Mouse (Mus musculus): ENCODE measurements around the gene Hoxa7. TPM values are rescaled to one million over a fixed set of nuclear protein-coding genes. Genes with fewer than 3 reads are reported as not detected.

The Hoxa7 gene
- total and polyA plus RNA-seq, 3 experiments: 0.17 TPM; not detected in 2

- Histone ChIP-seq H3K27ac (ENCODE audit: control insufficient read depth, low read depth, low read length) (no peak within 1 kb of the TSS), H3K4me3 (ENCODE audit: control insufficient read depth in 1 of 2, insufficient read depth in 1 of 2, low read depth in 2 of 2, low read length in 2 of 2) (no peak within 1 kb of the TSS), H3K27me3 (ENCODE audit: control insufficient read depth in 1 of 2, insufficient read depth in 2 of 2, low read length in 2 of 2) (no peaks in the 10 kb centered on the region), H3K4me1 (ENCODE audit: control insufficient read depth in 1 of 2, insufficient read depth in 2 of 2, low read length in 2 of 2) (no peaks in the 10 kb centered on the region), H3K79me2 (ENCODE audit: control insufficient read depth, insufficient read depth, low read length, poor library complexity) (no peaks in the 10 kb centered on the region), H3K9ac (ENCODE audit: control insufficient read depth, low read depth, low read length, poor library complexity, severe bottlenecking) (no peak within 1 kb of the TSS), H3K36me3 (ENCODE audit: control insufficient read depth in 1 of 2, insufficient read depth in 2 of 2, low read length in 2 of 2) (no peaks in the 10 kb centered on the region), H3K9me3 (replicated peaks; ENCODE audit: insufficient read depth, low read length) (no peaks in the 10 kb centered on the region)
- DNase-seq (ENCODE audit: low read depth, low spot score): no peak
- TF ChIP-seq MAFK (IDR thresholded peaks at IDR 0.05; ENCODE audit: borderline replicate concordance, low read depth, low read length): no peak
- no peak for TF ChIP-seq NELFE (IDR thresholded peaks at IDR 0.05; ENCODE audit: low read depth, low read length)
- no peak for TF ChIP-seq USF2 (IDR thresholded peaks at IDR 0.05; ENCODE audit: borderline replicate concordance in 1 of 2, insufficient read depth in 1 of 2, low read depth in 1 of 2, low read length in 2 of 2)
- TF ChIP-seq ZMIZ1 (IDR thresholded peaks at IDR 0.05; ENCODE audit: low read depth, low read length): no peak
These were observed 44.5 kb downstream of the Hoxa7 start, which contains the start of gene 5730596B20Rik for GRCm38 (mm10) chr6:52177061-52177735. 5730596B20Rik (plus strand) TSS chr6:52177498.

- no peaks in the 10 kb centered on the region for H3K36me3 ChIP-seq (ENCODE audit: control insufficient read depth in 1 of 2, insufficient read depth in 2 of 2, low read length in 2 of 2)
- H3K9me3 ChIP-seq (replicated peaks; ENCODE audit: insufficient read depth, low read length): no peaks in the 10 kb centered on the region
- no peak for DNase-seq (ENCODE audit: low read depth, low spot score)
- no peak for TF ChIP-seq POLR2AphosphoS2 (IDR thresholded peaks at IDR 0.05; ENCODE audit: low read length)
- no peak for TF ChIP-seq ETS1 (IDR thresholded peaks at IDR 0.05; ENCODE audit: low read depth, low read length)
- no peak for TF ChIP-seq UBTF (IDR thresholded peaks at IDR 0.05; ENCODE audit: borderline replicate concordance, insufficient read depth, low read depth, low read length)
- no peak for TF ChIP-seq BHLHE40 (IDR thresholded peaks at IDR 0.05; ENCODE audit: borderline replicate concordance, low read depth, low read length)
- no peak for TF ChIP-seq JUND (IDR thresholded peaks at IDR 0.05; ENCODE audit: low read depth, low read length)
- no peak for TF ChIP-seq ZMIZ1 (IDR thresholded peaks at IDR 0.05; ENCODE audit: low read depth, low read length)
- TF ChIP-seq GABPA (IDR thresholded peaks at IDR 0.05; ENCODE audit: low read depth, low read length): no peak
- no peak for TF ChIP-seq TAL1 (IDR thresholded peaks at IDR 0.05; ENCODE audit: low read length)
- TF ChIP-seq TBP (IDR thresholded peaks at IDR 0.05; ENCODE audit: low read depth, low read length): no peak
- TF ChIP-seq MAFK (IDR thresholded peaks at IDR 0.05; ENCODE audit: borderline replicate concordance, low read depth, low read length): no peak
- TF ChIP-seq TCF12 (IDR thresholded peaks at IDR 0.05; ENCODE audit: low read depth, low read length): no peak
- no peak for TF ChIP-seq MYC (IDR thresholded peaks at IDR 0.05; ENCODE audit: low read depth, low read length)
- TF ChIP-seq NRF1 (IDR thresholded peaks at IDR 0.05; ENCODE audit: insufficient read depth, low read depth, low read length, poor library complexity, severe bottlenecking): no peak
- no peak for TF ChIP-seq USF2 (IDR thresholded peaks at IDR 0.05; ENCODE audit: borderline replicate concordance in 1 of 2, insufficient read depth in 1 of 2, low read depth in 1 of 2, low read length in 2 of 2)
- TF ChIP-seq HCFC1 (IDR thresholded peaks at IDR 0.05; ENCODE audit: low read depth, low read length): no peak
- no peak for TF ChIP-seq RAD21 (IDR thresholded peaks at IDR 0.05; ENCODE audit: low read depth, low read length)
- no peaks in the 10 kb centered on the region for H3K4me1 ChIP-seq (ENCODE audit: control insufficient read depth in 1 of 2, insufficient read depth in 2 of 2, low read length in 2 of 2)
- no peaks in the 10 kb centered on the region for H3K79me2 ChIP-seq (ENCODE audit: control insufficient read depth, insufficient read depth, low read length, poor library complexity)
- no peak overlapping the region for H3K9ac ChIP-seq (ENCODE audit: control insufficient read depth, low read depth, low read length, poor library complexity, severe bottlenecking)
- H3K27ac ChIP-seq (ENCODE audit: control insufficient read depth, low read depth, low read length): no peak overlapping the region
- no peak overlapping the region for H3K4me3 ChIP-seq (ENCODE audit: control insufficient read depth in 1 of 2, insufficient read depth in 1 of 2, low read depth in 2 of 2, low read length in 2 of 2)
- no peaks in the 10 kb centered on the region for H3K27me3 ChIP-seq (ENCODE audit: control insufficient read depth in 1 of 2, insufficient read depth in 2 of 2, low read length in 2 of 2)
These were observed 45.3 kb downstream of the Hoxa7 start for GRCm38 (mm10) chr6:52176391-52176790.
